Mouse (Mus musculus) liver, adult 2 months (tissue): ENCODE measurements around the gene Arpp19. TPM values are rescaled to one million over a fixed set of nuclear protein-coding genes. Genes with fewer than 3 reads are reported as not detected.
A peak's percentile ranks its signal among the peaks of the same experiment; 100 is the strongest.

Experiments
- DNase-seq: peaks from one replicate; pipeline ENCODE4 v3.0.0-alpha.2; 2011; ENCODE audit warnings: low read depth, low spot score; ENCODE audit errors: extremely low read depth
- H3K27ac ChIP-seq: fragments of 200-500 bp; replicated peaks from 2 replicates; pipeline ENCODE4 v1.5.1; 2012; ENCODE audit warnings: low read depth, mild to moderate bottlenecking, control low read depth, inconsistent platforms, low read length; ENCODE audit not compliant: insufficient read depth
- H3K27me3 ChIP-seq: fragments of 200-500 bp; 2 replicates; pipeline ENCODE4 v1.6.1; 2012; ENCODE audit warnings: mild to moderate bottlenecking, moderate library complexity, low read length, inconsistent platforms; ENCODE audit not compliant: control insufficient read depth, insufficient read depth
- H3K36me3 ChIP-seq: fragments of 200-500 bp; 2 replicates; pipeline ENCODE4 v1.6.1; 2012; ENCODE audit warnings: low read length, inconsistent platforms; ENCODE audit not compliant: control insufficient read depth, insufficient read depth
- H3K4me1 ChIP-seq: fragments of 200-500 bp; 2 replicates; pipeline ENCODE4 v1.6.1; 2011; ENCODE audit warnings: low read length; ENCODE audit not compliant: control insufficient read depth, insufficient read depth
- H3K4me3 ChIP-seq: fragments of 200-500 bp; 2 replicates; pipeline ENCODE4 v1.5.1; 2011; ENCODE audit warnings: low read depth, mild to moderate bottlenecking, control low read depth, low read length, moderate library complexity; ENCODE audit not compliant: insufficient read depth
- H3K79me2 ChIP-seq: fragments of 200-500 bp; 2 replicates; pipeline ENCODE4 v1.6.1; 2012; ENCODE audit warnings: inconsistent platforms, mild to moderate bottlenecking, low read length, moderate library complexity; ENCODE audit not compliant: control insufficient read depth, insufficient read depth
- H3K9ac ChIP-seq: fragments of 200-500 bp; 2 replicates; pipeline ENCODE4 v1.6.1; 2012; ENCODE audit warnings: low read depth, mild to moderate bottlenecking, control low read depth, inconsistent platforms, low read length
- CTCF ChIP-seq: fragments of 200-500 bp; IDR thresholded peaks from 2 replicates; pipeline ENCODE4 v1.5.1; 2011; ENCODE audit warnings: low read depth, low read length, control low read depth
- POLR2A ChIP-seq: fragments of 200-500 bp; IDR thresholded peaks from 2 replicates; pipeline ENCODE4 v1.6.1; 2011; ENCODE audit warnings: low read length, control low read depth; ENCODE audit not compliant: insufficient read depth; ENCODE audit errors: extremely low read depth
- WGBS: fragments of 180-500 bp; shearing (Covaris S2); methylation state at CpG from one replicate; pipeline ENCODE4 v1.1.7; 2018; 5-methylcytosine and 5-hydroxymethylcytosine counted together
- polyA plus RNA-seq: library from polyadenylated mRNA; depleted of rRNA; stranded (reverse); fragments of >200 nt; gene quantifications from 2 replicates; pipeline ENCODE4 v1.2.3, GENCODE M21; 2012
- total RNA-seq: library from RNA; depleted of rRNA; stranded (reverse); fragments of >200 nt; gene quantifications from 2 replicates; pipeline ENCODE4 v1.2.3, GENCODE M21; 2014

Gene Arpp19
- total and polyA plus RNA-seq, 2 experiments: 8.1 to 38.5 TPM

GRCm38 (mm10) chr9:75051841-75052240 lies 14.4 kb downstream of the Arpp19 start:
- no peak for TF ChIP-seq CTCF
- TF ChIP-seq POLR2A: no peak
- Histone ChIP-seq H3K4me1 (peaks cover 11% of the 10 kb centered on the region; the same call in 1 of the 2 replicates), H3K27ac (no peak overlapping the region), H3K36me3 (peaks cover 13% of the 10 kb centered on the region), H3K79me2 (peaks cover 12% of the 10 kb centered on the region), H3K27me3 (no peaks in the 10 kb centered on the region), H3K9ac (no peak overlapping the region), H3K4me3 (no peak overlapping the region)
- WGBS: 79% methylated on average over 4 of the region's 4 CpGs
- no peak for DNase-seq

GRCm38 (mm10) chr9:75055046-75055445 lies 17.6 kb downstream of the Arpp19 start:
- Histone ChIP-seq H3K9ac (no peak overlapping the region), H3K4me3 (no peak overlapping the region), H3K27ac (no peak overlapping the region), H3K79me2 (peaks cover under 1% of the 10 kb centered on the region), H3K27me3 (no peaks in the 10 kb centered on the region), H3K36me3 (peaks cover 32% of the 10 kb centered on the region), H3K4me1 (peaks cover 1% of the 10 kb centered on the region; the same call in 1 of the 2 replicates)
- TF ChIP-seq CTCF (no peak), POLR2A (no peak)
- no peak for DNase-seq
- WGBS: 85% methylated on average over 5 of the region's 5 CpGs

- Histone ChIP-seq H3K27ac (no peak overlapping the region), H3K4me1 (no peaks in the 10 kb centered on the region), H3K79me2 (no peaks in the 10 kb centered on the region), H3K27me3 (0 out of 2 replicates have a peak, but pooled peaks cover 2% of the 10 kb centered on the region), H3K4me3 (no peak overlapping the region), H3K36me3 (peaks cover 6% of the 10 kb centered on the region), H3K9ac (no peak overlapping the region)
- DNase-seq: no peak
- 75% methylated on average over 9 of the region's 9 CpGs for WGBS
- TF ChIP-seq POLR2A (no peak), CTCF (no peak)
These were observed 27.4 kb downstream of the Arpp19 start for GRCm38 (mm10) chr9:75064678-75065331.

GRCm38 (mm10) chr9:75070457-75071028 lies 33.1 kb downstream of the Arpp19 start, which contains the start of gene Myo5a:
TSS of gene Myo5a (plus strand) at chr9:75071015.
- TF ChIP-seq CTCF (no peak), POLR2A (no peak)
- peaks cover 5% of the 10 kb centered on the region; the same call in 1 of the 2 replicates for H3K4me1 ChIP-seq
- peak within 1 kb of the TSS; percentile 78 for H3K4me3 ChIP-seq
- no peak for DNase-seq
- peak within 1 kb of the TSS; percentile 81 for H3K9ac ChIP-seq
- 23% methylated on average over 23 of the region's 23 CpGs for WGBS
- H3K27me3 ChIP-seq: peaks cover 16% of the 10 kb centered on the region
- H3K27ac ChIP-seq: no peak within 1 kb of the TSS
- no peaks in the 10 kb centered on the region for H3K36me3 ChIP-seq
- no peaks in the 10 kb centered on the region for H3K79me2 ChIP-seq

GRCm38 (mm10) chr9:75071029-75071705 lies 33.8 kb downstream of the Arpp19 start:
- no peak overlapping the region for H3K27ac ChIP-seq
- H3K36me3 ChIP-seq: no peaks in the 10 kb centered on the region
- peak overlapping the region; percentile 78 for H3K4me3 ChIP-seq
- TF ChIP-seq POLR2A (no peak), CTCF (no peak)
- under 1% methylated on average over 65 of the region's 92 CpGs for WGBS
- H3K9ac ChIP-seq: peak overlapping the region; percentile 81
- H3K79me2 ChIP-seq: no peaks in the 10 kb centered on the region
- H3K27me3 ChIP-seq: peaks cover 16% of the 10 kb centered on the region
- H3K4me1 ChIP-seq: peaks cover 5% of the 10 kb centered on the region; the same call in 1 of the 2 replicates
- no peak for DNase-seq
